Mouse (Mus musculus): ENCODE measurements at regions not wholly inside any gene's neighbourhood (a gene's known extent, or its start where the extent isn't known, plus 50 kb on each side); places are given as distances from the start of the nearest gene placed in this dataset.

- ATAC-seq = no peak
- WGBS (ENCODE audit: insufficient replicate concordance) = 81% methylated on average over 7 of the region's 7 CpGs
- TF ChIP-seq CTCF (IDR thresholded peaks at IDR 0.05; ENCODE audit: low read depth) (no peak), EP300 (IDR thresholded peaks at IDR 0.05; ENCODE audit: low read depth) (no peak)
Measured at GRCm38 (mm10) chr9:27569054-27569387, 172.4 kb downstream of the Spata19 start.

GRCm38 (mm10) chr9:27617096-27617839, 173.3 kb upstream of the Opcml start:
- Histone ChIP-seq H3K4me2 (ENCODE audit: low read depth, low read length) (no peak overlapping the region), H3K27ac (ENCODE audit: low read depth) (no peak overlapping the region), H3K4me1 (ENCODE audit: insufficient read depth) (no peaks in the 10 kb centered on the region), H3K9me3 (ENCODE audit: low read length) (no peaks in the 10 kb centered on the region), H3K4me3 (ENCODE audit: low read depth, low read length) (no peak overlapping the region), H3K9ac (replicated peaks) (no peak overlapping the region), H3K27me3 (ENCODE audit: insufficient read depth, low read length) (no peaks in the 10 kb centered on the region), H3K36me3 (replicated peaks; ENCODE audit: insufficient read depth, low read length) (no peaks in the 10 kb centered on the region)
- WGBS (ENCODE audit: insufficient replicate concordance) = 41% methylated on average over 7 of the region's 7 CpGs
- no peak for TF ChIP-seq CTCF (IDR thresholded peaks at IDR 0.05; ENCODE audit: low read depth)
- no peak for TF ChIP-seq EP300 (IDR thresholded peaks at IDR 0.05; ENCODE audit: low read depth)
- no peak for ATAC-seq
- no peak for DNase-seq

More at GRCm38 (mm10) chr9:27569054-27569387, 172.4 kb downstream of the Spata19 start:
- H3K4me3 ChIP-seq (ENCODE audit: low read depth, low read length) = no peak overlapping the region
- no peaks in the 10 kb centered on the region for H3K27me3 ChIP-seq (ENCODE audit: insufficient read depth, low read length)
- no peaks in the 10 kb centered on the region for H3K9me3 ChIP-seq (ENCODE audit: low read length)
- no peak for DNase-seq
- no peak overlapping the region for H3K27ac ChIP-seq (ENCODE audit: low read depth)
- H3K4me2 ChIP-seq (ENCODE audit: low read depth, low read length) = no peak overlapping the region
- H3K36me3 ChIP-seq (replicated peaks; ENCODE audit: insufficient read depth, low read length) = no peaks in the 10 kb centered on the region
- no peak overlapping the region for H3K9ac ChIP-seq (replicated peaks)
- H3K4me1 ChIP-seq (ENCODE audit: insufficient read depth) = no peaks in the 10 kb centered on the region

GRCm38 (mm10) chr9:27634901-27635300, 155.7 kb upstream of the Opcml start:
- 65% methylated on average over 6 of the region's 6 CpGs for WGBS (ENCODE audit: insufficient replicate concordance)
- Histone ChIP-seq H3K27ac (ENCODE audit: low read depth) (no peak overlapping the region), H3K4me1 (ENCODE audit: insufficient read depth) (no peaks in the 10 kb centered on the region), H3K9ac (replicated peaks) (no peak overlapping the region), H3K27me3 (ENCODE audit: insufficient read depth, low read length) (no peaks in the 10 kb centered on the region), H3K4me3 (ENCODE audit: low read depth, low read length) (no peak overlapping the region), H3K4me2 (ENCODE audit: low read depth, low read length) (no peak overlapping the region), H3K36me3 (replicated peaks; ENCODE audit: insufficient read depth, low read length) (no peaks in the 10 kb centered on the region), H3K9me3 (ENCODE audit: low read length) (no peaks in the 10 kb centered on the region)
- TF ChIP-seq CTCF (IDR thresholded peaks at IDR 0.05; ENCODE audit: low read depth) = no peak
- TF ChIP-seq EP300 (IDR thresholded peaks at IDR 0.05; ENCODE audit: low read depth) = no peak
- DNase-seq (no peak), ATAC-seq (no peak)

GRCm38 (mm10) chr9:27640611-27641010, 150.0 kb upstream of the Opcml start:
- no peak overlapping the region for H3K4me2 ChIP-seq (ENCODE audit: low read depth, low read length)
- TF ChIP-seq CTCF (IDR thresholded peaks at IDR 0.05; ENCODE audit: low read depth) (no peak), EP300 (IDR thresholded peaks at IDR 0.05; ENCODE audit: low read depth) (no peak)
- no peaks in the 10 kb centered on the region for H3K9me3 ChIP-seq (ENCODE audit: low read length)
- no peak overlapping the region for H3K27ac ChIP-seq (ENCODE audit: low read depth)
- H3K27me3 ChIP-seq (ENCODE audit: insufficient read depth, low read length) = no peaks in the 10 kb centered on the region
- no peak overlapping the region for H3K9ac ChIP-seq (replicated peaks)
- no peak for ATAC-seq
- no peak for DNase-seq
- no peaks in the 10 kb centered on the region for H3K36me3 ChIP-seq (replicated peaks; ENCODE audit: insufficient read depth, low read length)
- no peak overlapping the region for H3K4me3 ChIP-seq (ENCODE audit: low read depth, low read length)
- no peaks in the 10 kb centered on the region for H3K4me1 ChIP-seq (ENCODE audit: insufficient read depth)

- no peak for ATAC-seq
- Histone ChIP-seq H3K9me3 (ENCODE audit: low read length) (no peaks in the 10 kb centered on the region), H3K9ac (replicated peaks) (no peak overlapping the region), H3K27me3 (ENCODE audit: insufficient read depth, low read length) (no peaks in the 10 kb centered on the region), H3K4me3 (ENCODE audit: low read depth, low read length) (no peak overlapping the region), H3K36me3 (replicated peaks; ENCODE audit: insufficient read depth, low read length) (no peaks in the 10 kb centered on the region), H3K27ac (ENCODE audit: low read depth) (no peak overlapping the region), H3K4me2 (ENCODE audit: low read depth, low read length) (no peak overlapping the region), H3K4me1 (ENCODE audit: insufficient read depth) (no peaks in the 10 kb centered on the region)
- TF ChIP-seq CTCF (IDR thresholded peaks at IDR 0.05; ENCODE audit: low read depth) (no peak), EP300 (IDR thresholded peaks at IDR 0.05; ENCODE audit: low read depth) (no peak)
- DNase-seq = no peak
- 45% methylated on average over 1 of the region's 1 CpGs for WGBS (ENCODE audit: insufficient replicate concordance)
Measured at GRCm38 (mm10) chr9:27643312-27643711, 147.3 kb upstream of the Opcml start.

GRCm38 (mm10) chr9:27643916-27644315, 146.7 kb upstream of the Opcml start:
- DNase-seq (no peak), ATAC-seq (no peak)
- Histone ChIP-seq H3K9me3 (ENCODE audit: low read length) (no peaks in the 10 kb centered on the region), H3K9ac (replicated peaks) (no peak overlapping the region), H3K27ac (ENCODE audit: low read depth) (no peak overlapping the region), H3K27me3 (ENCODE audit: insufficient read depth, low read length) (no peaks in the 10 kb centered on the region), H3K4me2 (ENCODE audit: low read depth, low read length) (no peak overlapping the region), H3K36me3 (replicated peaks; ENCODE audit: insufficient read depth, low read length) (no peaks in the 10 kb centered on the region), H3K4me3 (ENCODE audit: low read depth, low read length) (no peak overlapping the region), H3K4me1 (ENCODE audit: insufficient read depth) (no peaks in the 10 kb centered on the region)
- no peak for TF ChIP-seq EP300 (IDR thresholded peaks at IDR 0.05; ENCODE audit: low read depth)
- no peak for TF ChIP-seq CTCF (IDR thresholded peaks at IDR 0.05; ENCODE audit: low read depth)

GRCm38 (mm10) chr9:27645435-27645834, 145.1 kb upstream of the Opcml start:
- H3K27me3 ChIP-seq (ENCODE audit: insufficient read depth, low read length) = no peaks in the 10 kb centered on the region
- no peak for ATAC-seq

More at GRCm38 (mm10) chr9:27645435-27645834, 145.1 kb upstream of the Opcml start:
- no peaks in the 10 kb centered on the region for H3K4me1 ChIP-seq (ENCODE audit: insufficient read depth)
- no peaks in the 10 kb centered on the region for H3K9me3 ChIP-seq (ENCODE audit: low read length)
- no peaks in the 10 kb centered on the region for H3K36me3 ChIP-seq (replicated peaks; ENCODE audit: insufficient read depth, low read length)
- H3K27ac ChIP-seq (ENCODE audit: low read depth) = no peak overlapping the region
- no peak for DNase-seq
- no peak overlapping the region for H3K4me3 ChIP-seq (ENCODE audit: low read depth, low read length)
- 50% methylated on average over 5 of the region's 5 CpGs for WGBS (ENCODE audit: insufficient replicate concordance)
- no peak overlapping the region for H3K9ac ChIP-seq (replicated peaks)
- no peak overlapping the region for H3K4me2 ChIP-seq (ENCODE audit: low read depth, low read length)
- TF ChIP-seq CTCF (IDR thresholded peaks at IDR 0.05; ENCODE audit: low read depth) = no peak
- no peak for TF ChIP-seq EP300 (IDR thresholded peaks at IDR 0.05; ENCODE audit: low read depth)

Measured in liver, postnatal 0 days (tissue).